Mouse (Mus musculus) lung, embryonic 15.5 days (tissue): ENCODE data around the gene Magi1. TPM values are rescaled to one million over a fixed set of nuclear protein-coding genes. Genes with fewer than 3 reads are reported as not detected.

Source experiments
- ATAC-seq: fragments of 200-750 bp; cut with Nextera tagmentation; 2 replicates; pipeline ENCODE4 v1.8.0; 2017; ENCODE audit warnings: moderate number of reproducible peaks, borderline replicate concordance; ENCODE audit not compliant: low FRiP score, low TSS enrichment; ENCODE audit errors: extremely low read depth
- H3K27ac ChIP-seq: fragments of 300-500 bp; sonication (generic); 2 replicates; pipeline ENCODE4 v1.5.1; 2015; ENCODE audit warnings: moderate library complexity, mild to moderate bottlenecking, inconsistent platforms
- H3K27me3 ChIP-seq: fragments of 300-500 bp; sonication (generic); 2 replicates; pipeline ENCODE4 v1.6.1; 2015; ENCODE audit warnings: inconsistent platforms
- H3K36me3 ChIP-seq: fragments of 300-500 bp; sonication (generic); 2 replicates; pipeline ENCODE4 v1.6.1; 2015; ENCODE audit warnings: inconsistent platforms
- H3K4me1 ChIP-seq: fragments of 300-500 bp; sonication (generic); 2 replicates; pipeline ENCODE4 v1.6.1; 2015; ENCODE audit warnings: inconsistent platforms
- H3K4me2 ChIP-seq: fragments of 300-500 bp; sonication (generic); 2 replicates; pipeline ENCODE4 v1.6.1; 2015; ENCODE audit warnings: inconsistent platforms, mild to moderate bottlenecking, moderate library complexity
- H3K4me3 ChIP-seq: fragments of 300-500 bp; sonication (generic); 2 replicates; pipeline ENCODE4 v1.5.1; 2015; ENCODE audit warnings: mild to moderate bottlenecking, inconsistent platforms
- H3K9ac ChIP-seq: fragments of 300-500 bp; sonication (generic); 2 replicates; pipeline ENCODE4 v1.6.1; 2015; ENCODE audit warnings: inconsistent platforms
- H3K9me3 ChIP-seq: fragments of 300-500 bp; sonication (generic); 2 replicates; pipeline ENCODE4 v1.6.1; 2016; ENCODE audit warnings: inconsistent platforms
- WGBS: fragments of 180-500 bp; shearing (Covaris S2); methylation state at CpG from one replicate; pipeline ENCODE4 v1.1.7; 2015; 5-methylcytosine and 5-hydroxymethylcytosine counted together
- polyA plus RNA-seq: library from polyadenylated mRNA; unstranded; fragments of >200 nt; fragmentation: Nextera tagmentation; extraction: Ambion mirVana; gene quantifications from 2 replicates; pipeline ENCODE4 v1.2.1, GENCODE M21; 2015

Magi1 gene
- polyA plus RNA-seq, 1 experiment from 2014 or later = 9.0 TPM

- no peak overlapping the region for H3K27ac ChIP-seq
- H3K9ac ChIP-seq = no peak overlapping the region
- H3K4me1 ChIP-seq = no peaks in the 10 kb centered on the region
- H3K4me3 ChIP-seq = no peak overlapping the region
- WGBS = 76% methylated on average over 4 of the region's 4 CpGs
- H3K27me3 ChIP-seq = no peaks in the 10 kb centered on the region
- H3K36me3 ChIP-seq = no peaks in the 10 kb centered on the region
- no peaks in the 10 kb centered on the region for H3K9me3 ChIP-seq
- no peak for ATAC-seq
- H3K4me2 ChIP-seq = no peak overlapping the region
These were observed 465.2 kb downstream of the Magi1 start for GRCm38 (mm10) chr6:93818494-93818893.

- no peaks in the 10 kb centered on the region for H3K9me3 ChIP-seq
- no peak overlapping the region for H3K4me2 ChIP-seq
- no peak overlapping the region for H3K9ac ChIP-seq
- peaks cover 5% of the 10 kb centered on the region; the same call in 1 of the 2 replicates for H3K4me1 ChIP-seq
- H3K36me3 ChIP-seq = no peaks in the 10 kb centered on the region
- 77% methylated on average over 5 of the region's 5 CpGs for WGBS
- no peaks in the 10 kb centered on the region for H3K27me3 ChIP-seq
- H3K4me3 ChIP-seq = no peak overlapping the region
- no peak overlapping the region for H3K27ac ChIP-seq
- no peak for ATAC-seq
These were observed 478.2 kb downstream of the Magi1 start for GRCm38 (mm10) chr6:93805407-93805936.

- H3K9me3 ChIP-seq = no peaks in the 10 kb centered on the region
- no peaks in the 10 kb centered on the region for H3K27me3 ChIP-seq
- 16% methylated on average over 4 of the region's 4 CpGs for WGBS
- no peak overlapping the region for H3K9ac ChIP-seq
- H3K4me1 ChIP-seq = peaks cover 5% of the 10 kb centered on the region; the same call in 1 of the 2 replicates
- no peaks in the 10 kb centered on the region for H3K36me3 ChIP-seq
- H3K4me2 ChIP-seq = no peak overlapping the region
- no peak overlapping the region for H3K27ac ChIP-seq
- H3K4me3 ChIP-seq = no peak overlapping the region
- ATAC-seq = no peak
These were observed 481.3 kb downstream of the Magi1 start for GRCm38 (mm10) chr6:93802390-93802789.

DNA sequence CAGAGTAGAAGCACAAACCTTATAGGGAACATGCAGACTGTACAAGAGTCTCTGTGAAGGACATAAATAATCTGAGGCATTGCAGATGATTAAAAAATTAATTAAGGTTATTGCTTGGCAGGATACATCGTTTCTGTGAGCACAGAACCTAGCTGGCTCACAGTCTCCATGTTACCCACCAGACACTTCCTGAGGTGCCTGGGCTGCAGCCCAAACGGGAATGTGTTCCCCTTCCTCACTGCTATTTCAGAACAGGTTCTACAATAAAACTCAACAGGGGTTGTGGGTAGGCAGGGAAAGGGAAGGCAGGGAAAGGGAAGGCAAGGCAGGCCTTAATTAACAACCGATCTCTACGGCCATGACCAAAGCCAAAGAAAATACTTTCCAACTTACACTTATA is 483.3 kb downstream of the Magi1 start:
- H3K27me3 ChIP-seq = no peaks in the 10 kb centered on the region
- H3K36me3 ChIP-seq = no peaks in the 10 kb centered on the region
- 76% methylated on average over 4 of the region's 4 CpGs for WGBS
- H3K4me2 ChIP-seq = no peak overlapping the region
- H3K4me3 ChIP-seq = no peak overlapping the region
- no peak overlapping the region for H3K9ac ChIP-seq
- no peak for ATAC-seq
- peaks cover 5% of the 10 kb centered on the region; the same call in 1 of the 2 replicates for H3K4me1 ChIP-seq
- H3K9me3 ChIP-seq = no peaks in the 10 kb centered on the region
- H3K27ac ChIP-seq = no peak overlapping the region

GRCm38 (mm10) chr6:93792309-93793215 is 491.2 kb downstream of the Magi1 start:
- Histone ChIP-seq H3K27me3 (no peaks in the 10 kb centered on the region), H3K9ac (no peak overlapping the region), H3K27ac (no peak overlapping the region), H3K4me2 (no peak overlapping the region), H3K4me1 (no peaks in the 10 kb centered on the region), H3K9me3 (no peaks in the 10 kb centered on the region), H3K36me3 (no peaks in the 10 kb centered on the region), H3K4me3 (no peak overlapping the region)
- 75% methylated on average over 10 of the region's 10 CpGs for WGBS
- ATAC-seq = no peak

GRCm38 (mm10) chr6:93789721-93790120 is 494.0 kb downstream of the Magi1 start:
- no peak for ATAC-seq

DNA sequence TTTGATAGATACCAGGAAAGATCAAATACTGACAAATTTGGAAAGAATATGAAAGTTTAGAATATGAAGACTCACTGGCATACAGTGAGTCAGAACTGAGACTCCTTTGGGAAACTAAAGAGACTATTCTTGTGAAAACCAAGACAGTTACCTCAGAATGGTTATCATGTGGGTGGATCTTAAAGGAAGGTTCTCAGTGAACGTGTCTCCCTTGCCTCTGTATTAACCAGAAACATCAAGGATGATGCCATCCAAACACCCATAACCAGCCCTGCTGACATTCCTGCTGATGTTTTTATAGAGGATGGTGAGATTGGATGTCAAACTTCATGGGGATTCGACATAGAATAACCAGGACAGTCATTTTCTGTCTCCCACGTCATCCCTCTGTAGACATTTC is 496.7 kb downstream of the Magi1 start:
- no peak overlapping the region for H3K9ac ChIP-seq
- ATAC-seq = no peak
- H3K4me3 ChIP-seq = no peak overlapping the region
- no peak overlapping the region for H3K27ac ChIP-seq
- no peaks in the 10 kb centered on the region for H3K27me3 ChIP-seq
- 91% methylated on average over 3 of the region's 3 CpGs for WGBS
- H3K4me2 ChIP-seq = no peak overlapping the region
- no peaks in the 10 kb centered on the region for H3K36me3 ChIP-seq
- no peaks in the 10 kb centered on the region for H3K9me3 ChIP-seq
- no peaks in the 10 kb centered on the region for H3K4me1 ChIP-seq

More at GRCm38 (mm10) chr6:93789721-93790120, 494.0 kb downstream of the Magi1 start:
- no peak overlapping the region for H3K27ac ChIP-seq
- no peaks in the 10 kb centered on the region for H3K27me3 ChIP-seq
- no peak overlapping the region for H3K4me2 ChIP-seq
- no peaks in the 10 kb centered on the region for H3K4me1 ChIP-seq
- H3K36me3 ChIP-seq = no peaks in the 10 kb centered on the region
- no peak overlapping the region for H3K9ac ChIP-seq
- H3K4me3 ChIP-seq = no peak overlapping the region
- H3K9me3 ChIP-seq = no peaks in the 10 kb centered on the region

DNA sequence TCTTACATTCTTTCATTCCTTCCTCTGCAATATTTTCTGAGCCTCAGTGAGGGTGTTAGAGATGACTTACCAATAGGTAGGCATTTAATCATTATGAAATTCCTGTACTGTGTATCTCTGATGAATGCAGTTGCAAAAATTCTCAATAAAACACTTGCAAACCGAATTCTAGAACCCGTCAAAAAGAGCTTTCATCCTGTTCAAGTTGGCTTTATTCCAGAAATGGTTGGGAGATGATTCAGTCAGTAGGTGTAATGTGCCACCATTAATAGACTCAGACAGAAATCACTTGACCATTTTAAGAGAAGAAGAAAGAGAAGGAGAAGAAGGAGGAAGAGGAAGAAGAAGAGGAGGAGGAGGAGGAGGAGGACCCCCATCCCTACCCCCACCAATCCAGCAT is 497.5 kb downstream of the Magi1 start:
- ATAC-seq = no peak
- no peak overlapping the region for H3K27ac ChIP-seq

DNA sequence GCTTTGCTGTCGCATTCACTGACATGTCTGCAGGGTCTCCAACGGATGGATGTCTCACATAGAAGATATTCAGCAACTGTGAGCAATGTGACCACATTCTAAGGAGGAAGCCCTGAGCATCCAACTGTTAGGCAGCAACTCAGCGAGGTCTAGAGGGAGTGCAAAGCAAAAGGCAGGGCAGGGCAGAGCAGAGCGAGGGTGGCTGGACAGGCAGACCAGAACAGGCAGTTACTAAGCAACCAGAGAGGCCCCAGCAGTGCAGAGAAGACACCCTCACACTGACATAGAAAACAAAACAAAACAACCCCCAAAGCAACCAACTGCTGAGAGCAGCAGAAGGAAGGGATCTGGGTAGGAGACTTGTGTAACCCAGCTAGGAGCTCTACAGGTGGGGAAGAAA is 512.6 kb downstream of the Magi1 start:
- H3K9ac ChIP-seq = no peak overlapping the region
- H3K36me3 ChIP-seq = no peaks in the 10 kb centered on the region
- ATAC-seq = no peak
- no peak overlapping the region for H3K27ac ChIP-seq
- H3K4me1 ChIP-seq = no peaks in the 10 kb centered on the region
- no peak overlapping the region for H3K4me3 ChIP-seq
- no peaks in the 10 kb centered on the region for H3K27me3 ChIP-seq
- no peak overlapping the region for H3K4me2 ChIP-seq
- WGBS = 56% methylated on average over 4 of the region's 4 CpGs
- no peaks in the 10 kb centered on the region; the same call in 1 of the 2 replicates for H3K9me3 ChIP-seq

More for the DNA sequence above, 497.5 kb downstream of the Magi1 start:
- Histone ChIP-seq H3K4me1 (no peaks in the 10 kb centered on the region), H3K9me3 (no peaks in the 10 kb centered on the region), H3K27me3 (no peaks in the 10 kb centered on the region), H3K4me3 (no peak overlapping the region), H3K9ac (no peak overlapping the region), H3K4me2 (no peak overlapping the region), H3K36me3 (no peaks in the 10 kb centered on the region)
- 37% methylated on average over 2 of the region's 2 CpGs for WGBS

DNA sequence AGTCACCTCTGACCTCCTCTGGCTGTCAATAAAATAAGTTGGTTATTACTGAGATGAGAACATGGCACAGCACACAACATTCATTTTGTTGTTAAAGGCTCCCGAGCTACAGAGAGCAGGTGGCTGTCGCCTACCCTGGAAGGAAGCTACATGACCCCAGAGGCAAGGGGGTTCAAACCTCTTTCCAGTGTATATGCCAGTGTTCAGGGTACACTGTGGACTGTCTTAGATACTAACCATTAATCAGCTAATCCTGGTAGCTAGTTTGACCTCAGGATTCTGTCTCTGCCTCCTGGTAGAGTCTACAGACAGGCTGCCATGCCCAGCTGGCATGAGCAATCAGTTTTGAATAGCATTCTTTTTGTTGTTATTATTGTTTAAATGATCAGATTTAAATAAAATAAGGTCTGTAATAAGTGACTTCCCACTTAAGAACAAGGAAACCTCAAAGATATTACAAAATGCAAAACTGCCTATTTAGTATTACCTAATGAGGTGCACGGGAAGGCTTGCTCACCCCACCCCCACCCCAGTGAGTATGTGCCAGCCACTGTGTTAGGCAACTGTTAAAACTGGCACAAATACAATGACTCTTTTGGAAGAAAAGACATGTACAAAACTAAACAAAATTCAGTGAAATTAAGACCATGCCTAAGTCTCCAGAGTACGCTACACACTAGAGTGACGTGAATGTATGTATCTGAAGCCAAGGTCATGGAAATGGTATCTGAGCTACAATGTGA is 513.3 kb downstream of the Magi1 start:
- Histone ChIP-seq H3K4me3 (no peak overlapping the region), H3K4me2 (no peak overlapping the region), H3K9ac (no peak overlapping the region), H3K4me1 (no peaks in the 10 kb centered on the region), H3K9me3 (no peaks in the 10 kb centered on the region; the same call in 1 of the 2 replicates), H3K27me3 (no peaks in the 10 kb centered on the region), H3K27ac (no peak overlapping the region), H3K36me3 (no peaks in the 10 kb centered on the region)
- 89% methylated on average over 5 of the region's 5 CpGs for WGBS
- ATAC-seq = no peak

DNA sequence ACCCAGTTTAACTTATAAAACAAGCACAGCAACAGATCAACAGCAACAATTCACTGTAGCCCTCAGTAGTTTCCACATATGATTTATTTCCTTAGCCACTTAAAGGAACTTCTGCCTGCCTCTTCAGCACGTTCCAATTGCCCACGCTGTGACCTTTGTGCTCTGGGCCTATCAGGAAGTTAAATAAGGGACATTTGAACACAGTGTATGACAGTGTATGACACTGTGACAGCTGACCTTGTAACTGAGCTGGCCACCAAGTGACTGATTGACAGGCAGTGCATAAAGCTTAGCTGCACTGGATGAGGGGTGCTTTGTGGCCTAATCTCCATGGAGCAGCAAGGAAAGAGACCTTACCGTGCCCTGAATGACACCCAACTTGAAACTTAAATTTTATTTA is 525.6 kb downstream of the Magi1 start:
- no peak overlapping the region for H3K27ac ChIP-seq
- no peak overlapping the region for H3K4me2 ChIP-seq
- no peaks in the 10 kb centered on the region for H3K4me1 ChIP-seq
- no peaks in the 10 kb centered on the region for H3K9me3 ChIP-seq
- H3K4me3 ChIP-seq = no peak overlapping the region
- WGBS = 72% methylated on average over 3 of the region's 3 CpGs
- no peaks in the 10 kb centered on the region for H3K36me3 ChIP-seq
- no peaks in the 10 kb centered on the region for H3K27me3 ChIP-seq
- H3K9ac ChIP-seq = no peak overlapping the region
- ATAC-seq = no peak
